Mouse (Mus musculus): ENCODE measurements at regions not wholly inside any gene's neighbourhood (a gene's known extent, or its start where the extent isn't known, plus 50 kb on each side); places are given as distances from the start of the nearest gene placed in this dataset.

- DNase-seq (ENCODE audit: low read depth, low spot score): no peak
Measured at GRCm38 (mm10) chr4:47534959-47535358, 60.5 kb downstream of the Sec61b start.

GRCm38 (mm10) chr4:47567694-47568093 lies 93.2 kb downstream of the Sec61b start:
- no peak for DNase-seq (ENCODE audit: low read depth, low spot score)

- DNase-seq (ENCODE audit: low read depth, low spot score): no peak
Measured at GRCm38 (mm10) chr4:47570846-47571245, 96.4 kb downstream of the Sec61b start.

GRCm38 (mm10) chr4:47576011-47576410 lies 101.6 kb downstream of the Sec61b start:
- no peak for DNase-seq (ENCODE audit: low read depth, low spot score)

- no peak for DNase-seq (ENCODE audit: low read depth, low spot score)
Measured at GRCm38 (mm10) chr4:47577490-47577889, 103.0 kb downstream of the Sec61b start.

GRCm38 (mm10) chr4:47578637-47579036 lies 104.2 kb downstream of the Sec61b start:
- DNase-seq (ENCODE audit: low read depth, low spot score): no peak

- DNase-seq (ENCODE audit: low read depth, low spot score): no peak
Measured at GRCm38 (mm10) chr4:47580556-47580955, 106.1 kb downstream of the Sec61b start.

- DNase-seq (ENCODE audit: low read depth, low spot score): no peak
Measured at GRCm38 (mm10) chr4:47587256-47587655, 112.8 kb downstream of the Sec61b start.

GRCm38 (mm10) chr4:47592271-47592986 lies 118.0 kb downstream of the Sec61b start:
- no peak for DNase-seq (ENCODE audit: low read depth, low spot score)

- no peak for DNase-seq (ENCODE audit: low read depth, low spot score)
Measured at GRCm38 (mm10) chr4:47593155-47593554, 118.7 kb downstream of the Sec61b start.

GRCm38 (mm10) chr4:47594171-47594570 lies 119.7 kb downstream of the Sec61b start:
- no peak for DNase-seq (ENCODE audit: low read depth, low spot score)

- DNase-seq (ENCODE audit: low read depth, low spot score): no peak
Measured at GRCm38 (mm10) chr4:47595841-47596240, 121.4 kb downstream of the Sec61b start.

GRCm38 (mm10) chr4:47597586-47597985 lies 123.1 kb downstream of the Sec61b start:
- DNase-seq (ENCODE audit: low read depth, low spot score): peak; percentile 21

GRCm38 (mm10) chr4:47598216-47598615 lies 123.8 kb downstream of the Sec61b start:
- DNase-seq (ENCODE audit: low read depth, low spot score): peak; percentile 48

GRCm38 (mm10) chr4:47601301-47602070 lies 127.0 kb downstream of the Sec61b start:
- DNase-seq (ENCODE audit: low read depth, low spot score): no peak

- no peak for DNase-seq (ENCODE audit: low read depth, low spot score)
Measured at GRCm38 (mm10) chr4:47603378-47603777, 128.9 kb downstream of the Sec61b start.

GRCm38 (mm10) chr4:47603847-47604397 lies 129.5 kb downstream of the Sec61b start:
- no peak for DNase-seq (ENCODE audit: low read depth, low spot score)

GRCm38 (mm10) chr4:47605676-47606075 lies 131.2 kb downstream of the Sec61b start:
- no peak for DNase-seq (ENCODE audit: low read depth, low spot score)

- DNase-seq (ENCODE audit: low read depth, low spot score): no peak
Measured at GRCm38 (mm10) chr4:47608673-47609072, 134.2 kb downstream of the Sec61b start.

- DNase-seq (ENCODE audit: low read depth, low spot score): no peak
Measured at GRCm38 (mm10) chr4:47610913-47611312, 136.5 kb downstream of the Sec61b start.

- DNase-seq (ENCODE audit: low read depth, low spot score): no peak
Measured at GRCm38 (mm10) chr4:47616525-47616924, 142.1 kb downstream of the Sec61b start.

- no peak for DNase-seq (ENCODE audit: low read depth, low spot score)
Measured at GRCm38 (mm10) chr4:47620700-47621099, 146.2 kb downstream of the Sec61b start.
